Mouse (Mus musculus): ENCODE measurements around the gene Rbfox3. TPM values are rescaled to one million over a fixed set of nuclear protein-coding genes. Genes with fewer than 3 reads are reported as not detected.

The Rbfox3 gene
- total and polyA plus RNA-seq, 3 experiments: not detected

GRCm38 (mm10) chr11:118443201-118443970 is 468.0 kb downstream of the Rbfox3 start:
- dilution Hi-C loops (cut with MboI; ENCODE audit: extremely low pct_ligation_motif_present, extremely low pct_unique_long_range_greater_than_20kb, low sequenced_read_pairs): no loop called here
- peak; percentile 73 for DNase-seq (ENCODE audit: extremely low read depth)
- peaks cover 5% of the 10 kb centered on the region for H3K9me3 ChIP-seq (replicated peaks; ENCODE audit: low read length)

DNA sequence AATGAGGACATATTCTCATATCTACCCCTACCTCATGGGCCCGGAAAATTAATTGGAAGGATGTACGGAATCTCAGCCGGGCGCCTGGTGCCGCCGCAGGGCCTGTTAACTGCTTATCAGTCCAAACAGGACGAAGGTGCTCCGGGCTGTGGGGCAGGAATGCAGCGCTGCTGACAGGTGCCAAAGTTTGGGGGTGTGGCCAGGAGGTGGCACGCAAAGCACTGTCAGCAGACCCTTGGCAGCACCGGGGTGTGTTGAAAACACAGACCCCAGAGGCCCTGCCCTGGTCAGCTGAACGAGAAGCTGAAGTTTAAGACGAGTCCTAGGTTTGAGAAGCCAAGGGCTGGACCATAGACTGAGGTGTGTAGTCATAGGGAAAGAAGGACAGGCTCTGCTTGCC is 468.7 kb downstream of the Rbfox3 start:
- H3K4me3 ChIP-seq (replicated peaks in 1 of 3; ENCODE audit: low read depth in 2 of 3, low read length in 2 of 3, poor library complexity in 1 of 3): no peak overlapping the region
- H3K4me1 ChIP-seq (ENCODE audit: control insufficient read depth in 1 of 2, insufficient read depth in 2 of 2): peaks cover 0 to 5% of the 10 kb centered on the region in 2 experiments; a peak in 2 of 4 replicates
- in situ Hi-C loops (cut with MboI; ENCODE audit: low pct_ligation_motif_present, low pct_unique_long_range_greater_than_20kb, low sequenced_read_pairs): loop anchor here (10.0 to 25.0 kb wide), 2 partner anchors 62 to 295 kb away; no protein-coding TSS in a partner anchor
- TF ChIP-seq KAT2A (IDR thresholded peaks at IDR 0.05; ENCODE audit: insufficient replicate concordance, low read length) (no peak), HCFC1 (IDR thresholded peaks at IDR 0.05; ENCODE audit: low read depth, low read length) (no peak), ELF1 (IDR thresholded peaks at IDR 0.05; ENCODE audit: low read depth, low read length) (no peak), MEF2A (IDR thresholded peaks at IDR 0.05; ENCODE audit: borderline replicate concordance, low read depth, low read length) (no peak), MXI1 (IDR thresholded peaks at IDR 0.05; ENCODE audit: low read depth, low read length) (no peak), POLR2A (IDR thresholded peaks at IDR 0.05; ENCODE audit: low read depth, low read length) (no peak), E2F4 (IDR thresholded peaks at IDR 0.05; ENCODE audit: insufficient replicate concordance, low read depth, low read length) (no peak), CTCF (conservative IDR thresholded peaks at IDR 0.05 in 1 of 2, IDR thresholded peaks at IDR 0.05 in 1 of 2; ENCODE audit: low read depth in 2 of 2, low read length in 2 of 2) (no peak), GABPA (IDR thresholded peaks at IDR 0.05; ENCODE audit: insufficient replicate concordance, low read depth, low read length) (no peak), CHD2 (IDR thresholded peaks at IDR 0.05; ENCODE audit: low read length) (no peak), PAX5 (IDR thresholded peaks at IDR 0.05; ENCODE audit: low read length) (no peak), ZMIZ1 (IDR thresholded peaks at IDR 0.05; ENCODE audit: low read depth, low read length) (no peak)
- no peak overlapping the region for H3K9ac ChIP-seq (ENCODE audit: insufficient read depth, low read depth)
- dilution Hi-C loops (cut with MboI; ENCODE audit: extremely low pct_ligation_motif_present, extremely low pct_unique_long_range_greater_than_20kb, low sequenced_read_pairs): no loop called here
- H3K36me3 ChIP-seq (replicated peaks in 1 of 2; ENCODE audit: control insufficient read depth in 1 of 2, insufficient read depth in 1 of 2, low read length in 1 of 2): no peaks in the 10 kb centered on the region
- peaks cover 85% of the 10 kb centered on the region for H3K27me3 ChIP-seq (replicated peaks)
- H3K79me2 ChIP-seq (replicated peaks; ENCODE audit: control insufficient read depth, extremely low read depth, insufficient read depth, poor library complexity, severe bottlenecking): no peaks in the 10 kb centered on the region
- no peak overlapping the region for H3K27ac ChIP-seq (ENCODE audit: insufficient read depth, low read depth)
- peaks cover 5% of the 10 kb centered on the region for H3K9me3 ChIP-seq (replicated peaks; ENCODE audit: low read length)
- no peak overlapping the region for H3K4me2 ChIP-seq (ENCODE audit: insufficient read depth, low read depth, poor library complexity, severe bottlenecking)
- no peak for DNase-seq (ENCODE audit: extremely low read depth)

More at GRCm38 (mm10) chr11:118443201-118443970, 468.0 kb downstream of the Rbfox3 start:
- Histone ChIP-seq H3K36me3 (replicated peaks in 1 of 2; ENCODE audit: control insufficient read depth in 1 of 2, insufficient read depth in 1 of 2, low read length in 1 of 2) (no peaks in the 10 kb centered on the region), H3K27me3 (replicated peaks) (peaks cover 85% of the 10 kb centered on the region), H3K79me2 (replicated peaks; ENCODE audit: control insufficient read depth, extremely low read depth, insufficient read depth, poor library complexity, severe bottlenecking) (no peaks in the 10 kb centered on the region), H3K4me2 (ENCODE audit: insufficient read depth, low read depth, poor library complexity, severe bottlenecking) (no peak overlapping the region), H3K9ac (ENCODE audit: insufficient read depth, low read depth) (no peak overlapping the region), H3K27ac (ENCODE audit: insufficient read depth, low read depth) (no peak overlapping the region), H3K4me3 (replicated peaks in 1 of 3; ENCODE audit: low read depth in 2 of 3, low read length in 2 of 3, poor library complexity in 1 of 3) (no peak overlapping the region), H3K4me1 (ENCODE audit: control insufficient read depth in 1 of 2, insufficient read depth in 2 of 2) (peaks cover 0 to 5% of the 10 kb centered on the region in 2 experiments; a peak in 2 of 4 replicates)
- TF ChIP-seq HCFC1 (IDR thresholded peaks at IDR 0.05; ENCODE audit: low read depth, low read length) (no peak), TCF12 (IDR thresholded peaks at IDR 0.05; ENCODE audit: low read depth, low read length) (0 out of 2 replicates have a peak, but pooled peaks have one; percentile 14), BHLHE40 (IDR thresholded peaks at IDR 0.05; ENCODE audit: low read depth, low read length) (no peak), NRF1 (IDR thresholded peaks at IDR 0.05; ENCODE audit: low read depth, low read length) (0 out of 2 replicates have a peak, but pooled peaks have one; percentile 19), JUND (conservative IDR thresholded peaks at IDR 0.05; ENCODE audit: low read depth, low read length) (no peak), MXI1 (IDR thresholded peaks at IDR 0.05; ENCODE audit: low read depth, low read length) (no peak), POLR2A (IDR thresholded peaks at IDR 0.05; ENCODE audit: low read depth, low read length) (no peak), ZKSCAN1 (IDR thresholded peaks at IDR 0.05; ENCODE audit: borderline replicate concordance, low read depth, low read length) (no peak), USF2 (conservative IDR thresholded peaks at IDR 0.05; ENCODE audit: low read depth, low read length) (no peak), USF1 (IDR thresholded peaks at IDR 0.05; ENCODE audit: low read depth, low read length) (no peak), RCOR1 (conservative IDR thresholded peaks at IDR 0.05; ENCODE audit: low read depth, low read length) (no peak), RAD21 (IDR thresholded peaks at IDR 0.05; ENCODE audit: low read depth, low read length) (peak; percentile 88), KAT2A (IDR thresholded peaks at IDR 0.05; ENCODE audit: insufficient replicate concordance, low read length) (0 out of 2 replicates have a peak, but pooled peaks have one; percentile 21), ZMIZ1 (IDR thresholded peaks at IDR 0.05; ENCODE audit: low read depth, low read length) (no peak), MEF2A (IDR thresholded peaks at IDR 0.05; ENCODE audit: borderline replicate concordance, low read depth, low read length) (0 out of 2 replicates have a peak, but pooled peaks have one; percentile 25), ZNF384 (IDR thresholded peaks at IDR 0.05; ENCODE audit: low read depth, low read length) (no peak), NELFE (IDR thresholded peaks at IDR 0.05; ENCODE audit: low read depth, low read length) (peak; percentile 46; the same call in 1 of the 2 replicates), MYC (IDR thresholded peaks at IDR 0.05; ENCODE audit: low read depth, low read length) (no peak), SIN3A (IDR thresholded peaks at IDR 0.05; ENCODE audit: low read length) (no peak), SMC3 (IDR thresholded peaks at IDR 0.05; ENCODE audit: low read depth, low read length) (peak; percentile 97), ETS1 (conservative IDR thresholded peaks at IDR 0.05; ENCODE audit: low read depth, low read length) (no peak), CTCF (conservative IDR thresholded peaks at IDR 0.05 in 1 of 2, IDR thresholded peaks at IDR 0.05 in 1 of 2; ENCODE audit: low read depth in 2 of 2, low read length in 2 of 2) (peak; percentile 96 to 97), MAX (IDR thresholded peaks at IDR 0.05; ENCODE audit: low read length) (0 out of 2 replicates have a peak, but pooled peaks have one; percentile 21), EP300 (IDR thresholded peaks at IDR 0.05; ENCODE audit: low read length) (no peak), MAZ (IDR thresholded peaks at IDR 0.05; ENCODE audit: low read depth, low read length) (no peak), CHD1 (IDR thresholded peaks at IDR 0.05; ENCODE audit: low read depth, low read length) (no peak), CHD2 (IDR thresholded peaks at IDR 0.05; ENCODE audit: low read length) (0 out of 2 replicates have a peak, but pooled peaks have one; percentile 28), POLR2AphosphoS2 (IDR thresholded peaks at IDR 0.05; ENCODE audit: low read depth, low read length) (no peak), JUN (IDR thresholded peaks at IDR 0.05; ENCODE audit: insufficient read depth, low read depth, low read length) (no peak), E2F4 (IDR thresholded peaks at IDR 0.05; ENCODE audit: insufficient replicate concordance, low read depth, low read length) (no peak), ELF1 (IDR thresholded peaks at IDR 0.05; ENCODE audit: low read depth, low read length) (peak; percentile 26; the same call in 1 of the 2 replicates), MAFK (IDR thresholded peaks at IDR 0.05; ENCODE audit: insufficient replicate concordance, low read length) (no peak), PAX5 (IDR thresholded peaks at IDR 0.05; ENCODE audit: low read length) (no peak), IRF4 (IDR thresholded peaks at IDR 0.05; ENCODE audit: low read depth, low read length) (peak; percentile 47; the same call in 1 of the 2 replicates), UBTF (IDR thresholded peaks at IDR 0.05; ENCODE audit: low read depth, low read length) (no peak), GABPA (IDR thresholded peaks at IDR 0.05; ENCODE audit: insufficient replicate concordance, low read depth, low read length) (no peak), ZC3H11A (IDR thresholded peaks at IDR 0.05; ENCODE audit: low read depth, low read length) (peak; percentile 78), TBP (conservative IDR thresholded peaks at IDR 0.05; ENCODE audit: low read depth, low read length) (no peak)
- in situ Hi-C loops (cut with MboI; ENCODE audit: low pct_ligation_motif_present, low pct_unique_long_range_greater_than_20kb, low sequenced_read_pairs): loop anchor here (10.0 to 25.0 kb wide), 2 partner anchors 61 to 294 kb away; no protein-coding TSS in a partner anchor

Measured in CH12.LX (cell line).